Mouse (Mus musculus) ES-Bruce4 (cell line): ENCODE measurements around the gene Srgap1.

Experiments used
- EP300 ChIP-seq: IDR thresholded peaks from 2 replicates; pipeline ENCODE4 v1.6.1; 2011; ENCODE audit warnings: low read depth, low read length; ENCODE audit not compliant: insufficient read depth
- POLR2A ChIP-seq: IDR thresholded peaks from one replicate; pipeline ENCODE4 v1.8.1; 2011; ENCODE audit warnings: low read length; ENCODE audit not compliant: insufficient read depth

DNA sequence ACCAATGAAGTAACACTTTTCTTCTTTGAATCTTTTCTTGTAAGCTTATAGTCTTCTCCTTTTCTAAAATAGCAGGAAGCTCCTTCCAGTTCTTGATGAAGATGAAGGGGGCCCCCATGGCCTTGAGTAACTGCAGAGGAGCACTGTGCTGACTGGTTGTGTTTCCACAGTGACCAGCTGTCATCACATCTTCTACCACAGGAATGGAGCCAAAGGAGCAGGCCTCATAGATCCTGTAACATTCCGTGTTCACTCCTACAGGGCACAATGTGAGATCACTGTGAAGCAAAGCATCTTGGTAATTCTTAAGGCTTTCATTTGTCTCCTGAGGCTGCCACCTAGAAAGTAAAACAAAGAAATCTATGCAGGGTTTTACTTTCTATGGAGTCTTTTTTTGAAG, 34.2 kb upstream of the Srgap1 start:
- TF ChIP-seq POLR2A (no peak), EP300 (no peak)
